Mouse (Mus musculus): ENCODE results near the gene Vps35. TPM values are rescaled to one million over a fixed set of nuclear protein-coding genes. Genes with fewer than 3 reads are reported as not detected.

Gene Vps35
- total RNA-seq (2021): 100 to 1,000 TPM in 1 of 2 experiments, 10 to 100 TPM in 1; 92.6 to 101 TPM
- long read RNA-seq, experiment 1, transcript Vps35-201 (17 exons, 3,474 nt): major isoform, 127 of 144 reads
- long read RNA-seq, experiment 1, partial matches to known transcripts: 9 of 144 reads
- long read RNA-seq, experiment 1, other reads (novel, unspliced or antisense): 8 of 144 reads
- long read RNA-seq, experiment 2, transcript Vps35-201 (17 exons, 3,474 nt): major isoform, 421 of 463 reads
- long read RNA-seq, experiment 2, partial matches to known transcripts: 24 of 463 reads
- long read RNA-seq, experiment 2, other reads (novel, unspliced or antisense): 18 of 463 reads

DNA sequence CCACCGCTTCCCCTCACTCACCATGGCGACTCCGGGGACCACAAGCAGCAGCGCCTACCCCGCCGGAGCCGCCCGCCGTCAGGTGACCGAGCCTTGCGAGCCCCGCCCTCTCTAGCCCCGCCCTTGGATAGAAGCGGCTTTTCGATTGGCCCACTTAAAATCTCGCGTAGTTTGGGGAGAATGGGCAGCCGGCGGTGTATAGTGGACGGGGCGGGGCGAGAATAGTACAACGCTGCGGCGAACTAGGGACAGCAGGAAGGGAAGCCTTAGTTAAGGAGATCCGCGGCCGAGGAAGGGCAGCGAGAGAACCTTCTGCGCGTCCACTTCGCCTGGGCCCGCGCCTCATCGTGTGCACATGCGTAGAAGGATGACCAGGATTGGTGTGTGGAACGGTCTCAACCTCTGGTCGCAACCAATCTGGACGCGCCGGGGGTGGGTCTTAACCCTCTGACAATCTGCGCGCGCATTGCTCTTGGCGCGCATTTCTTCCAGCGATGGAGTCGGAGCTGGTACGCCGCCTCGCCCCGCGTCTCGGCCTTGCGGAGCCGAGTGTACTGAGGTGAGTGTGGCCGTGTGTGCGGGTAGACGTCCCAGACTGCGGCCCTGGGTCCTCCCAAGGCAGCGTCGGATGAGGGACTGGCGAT, at the start of gene Vps35, which contains the start of gene Orc6:
Gene Vps35 (minus strand): TSS at position 369 of the 644 bp plus-strand sequence.
Gene Orc6 (plus strand): TSS at position 199 of the 644 bp plus-strand sequence.
- DNase-seq (ENCODE audit: low spot score in 2 of 2): peak; percentile 91 to 92

GRCm38 (mm10) chr8:85339871-85340573, 40.4 kb upstream of the Vps35 start:
- no peak for DNase-seq (ENCODE audit: low spot score in 2 of 2)

GRCm38 (mm10) chr8:85337681-85338080, 38.1 kb upstream of the Vps35 start:
- no peak for DNase-seq (ENCODE audit: low spot score in 2 of 2)

- DNase-seq (ENCODE audit: low spot score in 2 of 2): no peak
These were observed 36.8 kb upstream of the Vps35 start for GRCm38 (mm10) chr8:85336211-85336933.

DNA sequence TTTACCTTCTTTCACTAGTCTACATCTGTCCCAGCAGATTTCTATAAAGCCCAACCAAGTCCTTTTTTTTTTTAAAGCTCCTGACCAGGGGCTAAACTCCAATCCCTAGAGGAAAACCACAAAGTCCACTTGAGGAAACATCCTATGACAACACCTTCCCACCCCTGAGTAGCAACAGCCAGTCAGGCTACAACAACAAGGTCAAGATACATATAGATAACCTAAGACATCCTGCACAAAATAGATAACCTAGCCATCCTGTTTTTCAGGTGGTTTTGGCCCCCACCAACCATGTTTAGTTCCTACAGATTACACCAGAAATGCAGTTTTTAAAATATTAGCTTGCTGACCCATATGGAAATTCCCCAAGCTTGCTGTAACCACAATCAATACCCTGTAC, 35.5 kb upstream of the Vps35 start:
- DNase-seq (ENCODE audit: low spot score in 2 of 2): no peak

GRCm38 (mm10) chr8:85329506-85329905, 29.9 kb upstream of the Vps35 start:
- no peak for DNase-seq (ENCODE audit: low spot score in 2 of 2)

DNA sequence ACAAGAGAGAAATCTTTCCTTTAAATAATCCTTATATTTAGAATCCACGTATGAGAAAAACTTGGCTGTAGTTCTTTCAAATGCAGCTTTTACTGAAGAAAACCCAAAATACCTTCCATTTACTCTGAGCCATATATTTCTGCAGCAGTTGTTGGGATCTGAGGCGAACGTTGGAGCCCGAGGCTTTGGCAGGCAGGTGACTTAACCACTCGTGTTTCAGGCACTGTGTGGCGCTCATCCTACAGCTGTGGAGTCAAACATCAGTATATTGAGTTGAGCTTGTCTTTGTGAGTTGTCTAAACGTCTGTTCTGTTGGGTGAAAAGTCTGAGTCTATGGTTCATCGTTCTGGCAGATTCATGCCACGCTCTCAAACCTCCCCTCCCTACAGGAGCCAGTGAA, 27.4 kb upstream of the Vps35 start:
- no peak for DNase-seq (ENCODE audit: low spot score in 2 of 2)

DNA sequence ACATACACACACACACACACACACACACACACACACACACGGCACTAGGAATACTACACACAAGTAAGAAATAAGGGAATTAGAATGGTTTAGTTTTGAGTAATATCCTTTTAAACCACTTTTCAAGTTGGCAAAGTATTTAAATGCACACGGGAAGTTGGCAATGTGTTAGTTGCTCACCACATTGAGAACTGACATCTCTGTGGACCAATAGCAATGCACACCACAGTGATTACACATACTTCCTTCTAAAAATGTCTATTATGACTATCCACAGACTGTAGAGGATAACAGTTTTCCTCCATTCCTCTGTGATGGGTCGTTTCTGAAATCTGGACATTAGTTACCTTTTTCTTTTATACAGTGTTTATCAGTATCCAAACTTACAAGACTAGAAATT, 23.5 kb upstream of the Vps35 start:
- no peak for DNase-seq (ENCODE audit: low spot score in 2 of 2)

GRCm38 (mm10) chr8:85321981-85322380, 22.4 kb upstream of the Vps35 start:
- no peak for DNase-seq (ENCODE audit: low spot score in 2 of 2)

- no peak for DNase-seq (ENCODE audit: low spot score in 2 of 2)
These were observed 18.9 kb upstream of the Vps35 start for GRCm38 (mm10) chr8:85318534-85318933.

DNA sequence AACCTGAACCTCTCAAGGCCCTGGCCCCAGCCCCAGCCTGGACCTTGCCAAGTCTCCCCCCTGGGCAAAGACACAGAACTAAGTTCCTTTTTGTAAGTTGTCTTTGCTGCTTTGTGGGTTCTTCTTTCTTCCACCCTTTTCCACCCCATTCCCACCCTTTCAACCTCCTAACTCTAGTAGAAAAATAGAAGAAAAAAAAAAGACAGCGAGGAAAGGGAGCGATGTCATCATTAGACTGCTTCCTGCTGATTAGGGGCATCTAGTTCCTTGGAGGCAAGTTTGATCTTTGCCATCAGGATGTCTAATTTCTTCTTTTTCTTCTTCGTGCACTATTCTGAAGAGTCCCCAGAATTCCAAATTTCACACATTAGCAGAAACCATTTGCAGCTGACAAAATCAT, 13.4 kb upstream of the Vps35 start:
- no peak for DNase-seq (ENCODE audit: low spot score in 2 of 2)

DNA sequence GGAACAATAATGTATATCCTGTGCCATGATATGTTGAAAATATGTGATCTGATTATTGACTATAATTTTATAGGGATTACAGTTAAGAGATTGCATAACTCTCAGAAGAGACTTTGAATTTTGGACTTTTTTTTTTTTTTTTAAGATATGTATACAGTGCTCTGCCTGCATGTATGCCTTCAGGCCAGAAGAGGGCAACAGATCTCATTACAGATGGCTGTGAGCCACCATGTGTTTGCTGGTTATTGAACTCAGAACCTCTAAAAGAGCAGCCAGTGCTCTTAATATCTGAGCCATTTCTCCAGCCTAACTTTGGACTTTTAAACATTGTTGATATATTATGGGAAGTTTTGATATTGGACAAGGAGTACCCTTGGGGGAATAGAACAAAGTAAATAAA, 12.1 kb upstream of the Vps35 start:
- no peak for DNase-seq (ENCODE audit: low spot score in 2 of 2)

DNA sequence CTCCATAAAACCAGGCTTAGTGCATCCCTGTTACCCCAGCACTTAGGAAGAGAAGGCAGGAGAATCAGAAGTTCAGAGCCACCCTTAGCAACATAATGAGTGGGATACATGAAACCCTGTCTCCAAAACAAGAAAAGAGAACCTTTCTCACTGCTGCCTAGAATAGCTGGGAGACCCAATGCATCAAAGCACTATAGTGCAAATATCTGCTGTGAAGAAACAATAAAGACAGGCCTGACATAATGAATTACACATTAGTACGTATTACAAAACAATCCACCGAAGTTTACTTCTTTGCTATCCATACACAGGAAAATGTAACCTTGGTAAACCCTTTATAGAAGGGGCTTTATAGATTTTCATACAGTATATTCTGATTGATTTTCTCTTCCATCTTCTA, 9.0 kb upstream of the Vps35 start:
- DNase-seq (ENCODE audit: low spot score in 2 of 2): no peak

DNA sequence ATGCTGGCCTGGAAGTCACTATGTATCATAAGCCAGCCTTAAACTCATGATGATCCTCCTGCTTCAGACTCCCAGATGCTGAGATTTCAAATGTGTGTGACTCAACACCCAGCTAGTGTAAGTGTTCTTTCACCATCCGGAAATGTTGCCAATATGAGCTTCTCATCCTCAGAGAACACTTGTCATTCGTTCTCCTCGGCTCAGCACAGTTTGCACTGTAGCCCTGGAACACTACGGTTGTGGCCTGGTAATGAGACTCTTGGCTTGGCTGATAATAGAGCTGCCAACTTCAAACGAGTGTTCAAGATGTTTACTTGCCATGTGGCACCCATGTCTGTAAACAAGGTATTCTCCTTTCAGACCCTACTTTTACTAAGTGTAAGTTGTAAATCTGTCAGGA, 3.9 kb upstream of the Vps35 start:
- no peak for DNase-seq (ENCODE audit: low spot score in 2 of 2)

DNA sequence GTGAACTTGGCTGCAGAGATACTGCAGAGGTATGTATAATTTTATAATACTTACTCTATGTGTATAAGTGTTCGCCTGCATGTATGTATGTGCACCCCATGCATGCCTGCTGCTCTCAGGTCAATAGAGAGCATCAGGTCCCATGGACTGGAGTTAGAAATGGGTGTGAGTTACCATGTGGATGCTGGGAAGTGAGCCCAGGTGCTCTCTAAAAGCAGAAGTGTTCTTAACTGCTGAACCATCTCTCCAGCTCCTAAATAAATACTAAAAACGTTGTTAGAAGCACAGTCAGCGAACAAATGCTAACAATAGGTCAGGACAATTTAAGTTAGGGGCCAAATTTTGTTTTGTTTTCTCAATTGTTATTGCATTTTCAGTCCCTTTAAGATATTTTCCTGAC, 3.3 kb upstream of the Vps35 start:
- no peak for DNase-seq (ENCODE audit: low spot score in 2 of 2)

DNA sequence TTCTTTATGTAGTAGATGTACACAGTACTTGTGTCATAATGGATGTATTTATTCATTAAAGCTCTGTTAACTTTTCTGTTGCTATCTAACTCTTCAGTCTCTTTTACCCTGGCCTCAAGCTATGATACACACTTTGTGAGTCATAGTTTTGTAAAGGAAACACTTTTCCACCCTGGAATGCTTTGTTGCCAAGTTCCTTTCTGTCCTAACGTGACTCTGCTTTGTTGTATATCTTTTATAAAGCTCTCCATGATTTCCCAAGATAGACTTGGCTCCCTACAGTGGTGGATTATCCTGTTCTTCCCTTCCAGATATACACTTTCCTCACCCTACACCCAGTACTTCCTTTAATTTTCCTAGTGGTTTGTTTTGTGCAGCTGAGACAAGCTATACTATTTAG, 2.3 kb upstream of the Vps35 start:
- DNase-seq (ENCODE audit: low spot score in 2 of 2): no peak

GRCm38 (mm10) chr8:85298600-85299433, 785 bp downstream of the Vps35 start:
- DNase-seq (ENCODE audit: low spot score in 2 of 2): no peak

GRCm38 (mm10) chr8:85286846-85287245, 12.8 kb downstream of the Vps35 start:
- no peak for DNase-seq (ENCODE audit: low spot score in 2 of 2)

DNA sequence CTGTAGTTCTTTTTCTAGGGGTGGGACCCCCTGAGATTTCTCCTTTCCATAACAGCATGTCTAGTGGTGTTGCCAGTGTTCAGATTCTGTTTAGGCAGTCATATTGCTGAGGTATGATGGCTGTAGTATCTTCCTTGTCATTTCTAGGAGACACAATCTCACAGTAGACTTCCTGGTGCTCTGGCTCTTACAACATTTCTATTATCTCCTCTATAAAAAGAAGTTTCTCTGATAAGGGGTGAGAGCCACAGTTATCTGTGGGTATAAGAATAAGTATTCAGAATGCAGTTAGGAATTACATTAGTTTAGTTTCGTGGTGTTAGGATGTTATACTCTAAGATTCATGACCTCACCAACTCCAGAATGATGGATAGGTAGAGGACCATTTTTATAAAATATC, 72.3 kb downstream of the Vps35 start:
- no peak for DNase-seq (ENCODE audit: low spot score in 2 of 2)

- no peak for DNase-seq (ENCODE audit: low spot score in 2 of 2)
These were observed 73.9 kb downstream of the Vps35 start, which contains the start of gene Olfr371 for GRCm38 (mm10) chr8:85225688-85226087. Gene Olfr371, plus strand, starts transcription at chr8:85225988.

DNA sequence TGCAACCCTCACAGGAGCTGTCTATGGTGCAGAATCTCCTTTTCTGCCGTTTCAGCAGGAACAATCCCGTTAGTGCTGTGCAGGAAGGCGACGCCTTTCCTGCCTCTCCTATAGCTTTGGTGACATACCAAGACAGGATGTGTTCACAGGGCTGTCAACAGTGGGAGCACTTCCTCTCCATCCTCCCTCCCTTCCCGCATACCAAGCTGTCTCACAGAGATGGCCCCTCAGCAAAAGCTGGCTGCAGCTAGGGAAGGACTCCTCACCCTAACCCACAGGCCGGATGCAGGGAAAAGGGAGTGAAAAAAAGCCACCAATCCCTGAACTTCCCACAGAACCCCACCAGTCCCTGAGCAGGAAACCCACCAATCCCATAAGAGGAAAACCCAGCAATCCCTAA, 78.6 kb downstream of the Vps35 start:
- no peak for DNase-seq (ENCODE audit: low spot score in 2 of 2)

Measured in adrenal gland, adult 18-20 months (tissue).